Mouse (Mus musculus): ENCODE measurements around the gene Ermp1. TPM values are rescaled to one million over a fixed set of nuclear protein-coding genes. Genes with fewer than 3 reads are reported as not detected.

The Ermp1 gene
- polyA plus RNA-seq, 1 experiment from 2014 or later = 7.4 TPM

DNA sequence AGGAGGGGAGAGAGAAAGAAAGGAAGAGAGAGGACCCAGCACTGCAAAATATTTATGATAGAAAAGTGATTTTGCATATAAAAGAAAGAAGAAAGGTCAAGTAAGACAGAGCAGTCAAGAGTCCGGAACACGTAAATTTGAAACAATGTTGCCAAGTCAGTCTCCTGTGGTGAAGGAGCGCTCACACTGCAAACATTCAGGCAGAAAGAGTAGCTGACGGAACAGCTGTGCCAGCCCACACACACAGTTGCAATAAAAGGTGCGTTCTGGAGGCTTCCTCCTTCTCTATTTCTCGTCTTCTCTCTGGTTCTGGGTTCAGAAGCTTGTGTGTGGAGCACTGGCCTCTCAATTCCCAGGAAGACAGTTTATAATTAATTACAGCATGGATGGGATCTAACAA, 6.9 kb upstream of the Ermp1 start:
- ATAC-seq (ENCODE audit: insufficient number of reproducible peaks, insufficient read depth, low FRiP score, low read depth) = no peak
- Histone ChIP-seq H3K9me3 (ENCODE audit: control insufficient read depth, low read length) (no peaks in the 10 kb centered on the region), H3K27me3 (ENCODE audit: control insufficient read depth, insufficient read depth, low read length) (peaks cover 8% of the 10 kb centered on the region), H3K4me1 (ENCODE audit: control insufficient read depth in 2 of 2, insufficient read depth in 2 of 2, low read length in 2 of 2) (no peaks in the 10 kb centered on the region), H3K27ac (replicated peaks in 1 of 2; ENCODE audit: control insufficient read depth in 1 of 2, insufficient read depth in 1 of 2, low read depth in 2 of 2, low read length in 2 of 2) (no peak overlapping the region), H3K36me3 (ENCODE audit: control insufficient read depth, insufficient read depth, low read length) (no peaks in the 10 kb centered on the region), H3K4me3 (ENCODE audit: control insufficient read depth in 1 of 2, insufficient read depth in 1 of 2, low read depth in 1 of 2, low read length in 2 of 2) (no peak overlapping the region), H3K9ac (ENCODE audit: low read length) (no peak overlapping the region), H3K4me2 (ENCODE audit: low read length) (no peak overlapping the region)
- 77% methylated on average over 6 of the region's 6 CpGs for WGBS

DNA sequence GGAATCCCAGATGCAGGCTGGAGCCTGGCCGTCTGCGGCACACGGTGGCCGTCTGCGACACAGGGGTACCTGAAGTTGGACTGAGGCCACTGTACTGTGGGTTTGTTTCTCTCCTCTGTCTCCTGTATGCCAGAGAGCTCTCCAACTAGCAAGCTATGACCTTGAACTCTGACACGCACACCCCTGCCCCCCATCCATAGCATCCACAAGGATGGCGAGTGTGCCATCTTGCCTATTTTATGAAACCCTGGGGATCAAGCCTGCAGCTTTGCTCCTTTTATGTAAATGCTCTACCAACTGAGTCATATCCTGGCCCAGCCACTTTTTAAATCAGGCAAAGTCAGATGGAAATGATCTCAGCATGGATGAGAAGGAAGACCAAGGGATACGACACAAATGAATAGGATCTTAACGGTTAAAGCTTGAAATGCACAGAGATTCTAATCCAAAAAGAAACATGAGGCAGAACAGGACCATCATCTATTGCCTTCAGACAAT, 5.6 kb upstream of the Ermp1 start:
- WGBS = 81% methylated on average over 9 of the region's 9 CpGs

DNA sequence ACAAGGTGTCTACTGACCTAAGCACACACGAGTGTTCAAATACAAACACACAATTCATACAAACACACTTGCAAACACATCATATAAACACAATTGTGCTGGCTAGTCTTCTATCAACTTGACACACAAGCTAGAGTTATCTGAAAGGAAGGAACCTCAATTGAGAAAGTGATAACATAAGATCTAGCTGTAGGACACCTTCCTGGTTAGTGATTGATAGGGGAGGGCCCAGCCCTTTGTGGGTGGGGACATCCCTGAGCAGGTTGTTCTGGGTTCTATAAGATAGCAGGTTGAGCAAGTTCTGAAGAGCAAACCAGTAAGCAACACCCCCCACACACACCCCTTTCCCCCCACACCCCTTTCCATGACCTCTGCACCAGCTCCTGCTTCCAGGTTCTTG, 1.5 kb upstream of the Ermp1 start:
- no peak overlapping the region for H3K27ac ChIP-seq (replicated peaks in 1 of 2; ENCODE audit: control insufficient read depth in 1 of 2, insufficient read depth in 1 of 2, low read depth in 2 of 2, low read length in 2 of 2)
- H3K9me3 ChIP-seq (ENCODE audit: control insufficient read depth, low read length) = no peaks in the 10 kb centered on the region
- H3K36me3 ChIP-seq (ENCODE audit: control insufficient read depth, insufficient read depth, low read length) = no peaks in the 10 kb centered on the region; the same call in 1 of the 2 replicates
- no peak overlapping the region for H3K9ac ChIP-seq (ENCODE audit: low read length)
- WGBS = 64% methylated on average over 1 of the region's 1 CpGs
- no peak for ATAC-seq (ENCODE audit: insufficient number of reproducible peaks, insufficient read depth, low FRiP score, low read depth)
- no peak overlapping the region for H3K4me2 ChIP-seq (ENCODE audit: low read length)
- H3K4me3 ChIP-seq (ENCODE audit: control insufficient read depth in 1 of 2, insufficient read depth in 1 of 2, low read depth in 1 of 2, low read length in 2 of 2) = no peak overlapping the region
- H3K27me3 ChIP-seq (ENCODE audit: control insufficient read depth, insufficient read depth, low read length) = peaks cover 8% of the 10 kb centered on the region
- no peaks in the 10 kb centered on the region for H3K4me1 ChIP-seq (ENCODE audit: control insufficient read depth in 2 of 2, insufficient read depth in 2 of 2, low read length in 2 of 2)

More for the DNA sequence above, 5.6 kb upstream of the Ermp1 start:
- Histone ChIP-seq H3K4me2 (ENCODE audit: low read length) (no peak overlapping the region), H3K4me3 (ENCODE audit: control insufficient read depth in 1 of 2, insufficient read depth in 1 of 2, low read depth in 1 of 2, low read length in 2 of 2) (no peak overlapping the region), H3K9me3 (ENCODE audit: control insufficient read depth, low read length) (no peaks in the 10 kb centered on the region), H3K4me1 (ENCODE audit: control insufficient read depth in 2 of 2, insufficient read depth in 2 of 2, low read length in 2 of 2) (no peaks in the 10 kb centered on the region), H3K36me3 (ENCODE audit: control insufficient read depth, insufficient read depth, low read length) (no peaks in the 10 kb centered on the region), H3K27me3 (ENCODE audit: control insufficient read depth, insufficient read depth, low read length) (peaks cover 8% of the 10 kb centered on the region), H3K9ac (ENCODE audit: low read length) (no peak overlapping the region), H3K27ac (replicated peaks in 1 of 2; ENCODE audit: control insufficient read depth in 1 of 2, insufficient read depth in 1 of 2, low read depth in 2 of 2, low read length in 2 of 2) (no peak overlapping the region)
- ATAC-seq (ENCODE audit: insufficient number of reproducible peaks, insufficient read depth, low FRiP score, low read depth) = no peak

DNA sequence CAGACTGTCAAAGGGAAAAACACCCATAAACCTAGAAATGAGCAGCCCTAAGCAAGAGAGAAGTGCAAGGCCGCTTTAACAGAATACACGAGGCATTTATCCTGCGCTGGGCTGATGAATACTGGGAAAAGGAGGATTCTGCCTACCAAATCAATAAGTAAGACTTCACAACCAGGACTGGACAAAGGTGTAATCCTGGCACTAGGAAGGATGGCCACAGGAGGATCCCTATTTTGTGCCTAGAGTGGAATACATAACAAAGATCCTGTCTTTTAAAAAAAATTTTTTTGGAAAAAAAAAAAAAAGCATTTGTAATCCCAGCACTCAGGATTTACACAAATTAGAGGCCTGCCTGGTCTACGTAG, 317 bp upstream of the Ermp1 start:
- Histone ChIP-seq H3K36me3 (ENCODE audit: control insufficient read depth, insufficient read depth, low read length) (no peaks in the 10 kb centered on the region; the same call in 1 of the 2 replicates), H3K9me3 (ENCODE audit: control insufficient read depth, low read length) (no peaks in the 10 kb centered on the region), H3K9ac (ENCODE audit: low read length) (no peak overlapping the region), H3K4me2 (ENCODE audit: low read length) (peak overlapping the region; percentile 68), H3K4me1 (ENCODE audit: control insufficient read depth in 2 of 2, insufficient read depth in 2 of 2, low read length in 2 of 2) (no peaks in the 10 kb centered on the region), H3K27ac (replicated peaks in 1 of 2; ENCODE audit: control insufficient read depth in 1 of 2, insufficient read depth in 1 of 2, low read depth in 2 of 2, low read length in 2 of 2) (no peak overlapping the region), H3K27me3 (ENCODE audit: control insufficient read depth, insufficient read depth, low read length) (peaks cover 6% of the 10 kb centered on the region), H3K4me3 (ENCODE audit: control insufficient read depth in 1 of 2, insufficient read depth in 1 of 2, low read depth in 1 of 2, low read length in 2 of 2) (peak overlapping the region in 1 of 2 experiments; percentile 73; a peak in 1 of 4 replicates)
- WGBS = 25% methylated on average over 4 of the region's 4 CpGs
- no peak for ATAC-seq (ENCODE audit: insufficient number of reproducible peaks, insufficient read depth, low FRiP score, low read depth)

DNA sequence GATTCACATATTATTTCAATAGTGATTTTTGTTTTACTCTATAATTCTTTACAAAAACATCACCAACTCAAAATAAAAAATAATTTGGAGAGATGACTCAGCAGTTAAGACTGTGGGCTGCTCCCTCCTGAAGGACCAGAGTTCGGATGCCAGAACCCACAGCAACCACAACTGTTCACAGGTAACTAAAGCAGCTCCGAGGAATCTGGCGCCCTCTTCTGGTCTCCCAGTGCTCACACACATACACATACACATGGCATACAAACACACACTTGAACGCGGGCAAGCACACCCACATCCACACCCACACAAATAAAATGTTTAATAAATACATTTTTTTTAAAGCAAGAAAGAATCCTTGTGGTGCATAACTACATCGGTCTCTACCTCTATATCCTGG, 3.5 kb downstream of the Ermp1 start:
- 97% methylated on average over 6 of the region's 6 CpGs for WGBS
- no peak for ATAC-seq (ENCODE audit: insufficient number of reproducible peaks, insufficient read depth, low FRiP score, low read depth)
- no peaks in the 10 kb centered on the region for H3K27me3 ChIP-seq (ENCODE audit: control insufficient read depth, insufficient read depth, low read length)

DNA sequence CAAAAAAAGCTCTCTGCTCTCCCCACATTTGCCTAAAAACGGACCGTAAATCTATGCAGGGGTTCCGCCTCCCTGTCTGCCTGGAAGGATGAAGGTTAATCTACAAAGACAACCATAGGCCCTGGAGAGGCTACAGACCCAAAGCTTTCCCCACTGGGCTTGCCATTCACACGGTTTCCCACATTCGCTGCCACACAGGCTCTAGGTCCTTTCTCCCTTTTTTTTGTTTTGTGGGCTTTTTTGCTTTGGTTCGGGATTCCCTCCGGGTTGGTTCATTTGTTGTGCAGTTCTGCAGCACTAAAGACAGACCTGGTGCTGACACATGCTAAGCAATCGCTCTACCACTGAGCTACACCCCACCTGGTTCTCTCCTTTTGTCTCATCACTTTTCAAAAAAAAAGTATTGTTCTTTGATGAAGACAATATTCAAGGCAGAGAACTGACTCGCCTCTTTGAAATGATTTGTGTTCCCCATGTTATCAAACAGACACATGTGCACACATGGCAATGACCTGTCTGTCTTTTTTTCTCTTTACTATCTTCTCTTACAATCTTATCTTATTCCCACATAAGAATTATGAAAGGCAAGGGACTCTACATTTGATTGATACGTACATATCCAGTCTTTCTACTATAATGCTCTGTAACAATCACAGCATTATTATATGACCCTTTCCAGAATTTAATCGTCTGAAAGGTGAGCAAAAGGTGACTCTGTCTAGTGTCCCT, 4.9 kb downstream of the Ermp1 start:
- Histone ChIP-seq H3K4me2 (ENCODE audit: low read length) (no peak overlapping the region), H3K9ac (ENCODE audit: low read length) (no peak overlapping the region), H3K36me3 (ENCODE audit: control insufficient read depth, insufficient read depth, low read length) (no peaks in the 10 kb centered on the region; the same call in 1 of the 2 replicates), H3K9me3 (ENCODE audit: control insufficient read depth, low read length) (no peaks in the 10 kb centered on the region), H3K27ac (replicated peaks in 1 of 2; ENCODE audit: control insufficient read depth in 1 of 2, insufficient read depth in 1 of 2, low read depth in 2 of 2, low read length in 2 of 2) (no peak overlapping the region), H3K4me1 (ENCODE audit: control insufficient read depth in 2 of 2, insufficient read depth in 2 of 2, low read length in 2 of 2) (no peaks in the 10 kb centered on the region; a peak in 1 of 4 replicates), H3K4me3 (ENCODE audit: control insufficient read depth in 1 of 2, insufficient read depth in 1 of 2, low read depth in 1 of 2, low read length in 2 of 2) (no peak overlapping the region), H3K27me3 (ENCODE audit: control insufficient read depth, insufficient read depth, low read length) (no peaks in the 10 kb centered on the region)
- WGBS = 90% methylated on average over 11 of the region's 11 CpGs
- no peak for ATAC-seq (ENCODE audit: insufficient number of reproducible peaks, insufficient read depth, low FRiP score, low read depth)

More for the DNA sequence above, 3.5 kb downstream of the Ermp1 start:
- Histone ChIP-seq H3K27ac (replicated peaks in 1 of 2; ENCODE audit: control insufficient read depth in 1 of 2, insufficient read depth in 1 of 2, low read depth in 2 of 2, low read length in 2 of 2) (no peak overlapping the region), H3K36me3 (ENCODE audit: control insufficient read depth, insufficient read depth, low read length) (no peaks in the 10 kb centered on the region; the same call in 1 of the 2 replicates), H3K9ac (ENCODE audit: low read length) (no peak overlapping the region), H3K4me2 (ENCODE audit: low read length) (no peak overlapping the region), H3K4me1 (ENCODE audit: control insufficient read depth in 2 of 2, insufficient read depth in 2 of 2, low read length in 2 of 2) (no peaks in the 10 kb centered on the region; a peak in 1 of 4 replicates), H3K4me3 (ENCODE audit: control insufficient read depth in 1 of 2, insufficient read depth in 1 of 2, low read depth in 1 of 2, low read length in 2 of 2) (no peak overlapping the region), H3K9me3 (ENCODE audit: control insufficient read depth, low read length) (no peaks in the 10 kb centered on the region)

DNA sequence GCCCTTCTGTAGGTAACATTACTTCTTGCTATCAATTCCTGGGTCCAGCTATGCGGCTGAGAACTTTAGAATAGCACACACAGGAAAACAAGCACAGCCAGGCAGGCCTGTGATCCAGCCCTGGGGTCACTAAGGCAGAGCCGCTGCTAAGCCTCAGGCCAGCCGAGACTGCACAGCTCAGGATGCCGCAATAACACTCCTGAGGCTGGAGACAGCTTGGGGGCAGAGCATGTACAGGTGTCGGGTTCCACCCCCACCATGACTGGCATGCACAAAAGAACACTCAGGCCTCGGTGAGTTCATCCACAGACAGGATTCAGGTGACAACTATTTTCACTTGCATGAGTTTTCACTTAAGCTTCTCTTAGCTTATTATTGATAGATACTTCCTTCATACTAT, 6.0 kb downstream of the Ermp1 start:
- Histone ChIP-seq H3K36me3 (ENCODE audit: control insufficient read depth, insufficient read depth, low read length) (no peaks in the 10 kb centered on the region; the same call in 1 of the 2 replicates), H3K4me1 (ENCODE audit: control insufficient read depth in 2 of 2, insufficient read depth in 2 of 2, low read length in 2 of 2) (no peaks in the 10 kb centered on the region; a peak in 1 of 4 replicates), H3K9ac (ENCODE audit: low read length) (no peak overlapping the region), H3K4me3 (ENCODE audit: control insufficient read depth in 1 of 2, insufficient read depth in 1 of 2, low read depth in 1 of 2, low read length in 2 of 2) (no peak overlapping the region), H3K27me3 (ENCODE audit: control insufficient read depth, insufficient read depth, low read length) (no peaks in the 10 kb centered on the region), H3K9me3 (ENCODE audit: control insufficient read depth, low read length) (no peaks in the 10 kb centered on the region), H3K27ac (replicated peaks in 1 of 2; ENCODE audit: control insufficient read depth in 1 of 2, insufficient read depth in 1 of 2, low read depth in 2 of 2, low read length in 2 of 2) (no peak overlapping the region), H3K4me2 (ENCODE audit: low read length) (no peak overlapping the region)
- WGBS = 58% methylated on average over 6 of the region's 6 CpGs
- no peak for ATAC-seq (ENCODE audit: insufficient number of reproducible peaks, insufficient read depth, low FRiP score, low read depth)

Data from heart, embryonic 14.5 days (tissue).